Mouse (Mus musculus): Measurements from ENCODE around the gene Ccdc172. TPM values are rescaled to one million over a fixed set of nuclear protein-coding genes. Genes with fewer than 3 reads are reported as not detected.

The Ccdc172 gene
- total RNA-seq, 2 experiments from 2014 or later, result not detected

DNA sequence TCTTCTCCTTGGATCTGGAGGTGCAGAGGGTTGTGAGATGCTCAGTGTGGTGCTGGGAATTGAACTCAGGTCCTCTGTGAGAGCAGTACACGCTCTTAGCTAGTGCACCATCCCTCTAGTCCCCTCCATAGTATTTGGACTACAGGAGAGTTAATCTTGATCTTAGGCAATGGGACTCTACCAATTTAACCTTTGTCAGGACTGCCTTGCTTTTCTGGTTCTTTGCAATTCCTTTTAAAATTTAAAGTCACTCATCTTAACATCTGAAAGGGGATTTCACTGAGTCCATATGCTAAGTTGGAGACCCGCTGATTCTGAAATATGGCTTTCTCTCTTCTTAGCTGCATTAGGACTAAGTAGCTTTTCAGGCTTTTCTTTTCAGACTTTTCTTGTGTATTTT is 59.8 kb downstream of the Ccdc172 start:
- DNase-seq (ENCODE audit: low spot score in 2 of 2), result no peak

DNA sequence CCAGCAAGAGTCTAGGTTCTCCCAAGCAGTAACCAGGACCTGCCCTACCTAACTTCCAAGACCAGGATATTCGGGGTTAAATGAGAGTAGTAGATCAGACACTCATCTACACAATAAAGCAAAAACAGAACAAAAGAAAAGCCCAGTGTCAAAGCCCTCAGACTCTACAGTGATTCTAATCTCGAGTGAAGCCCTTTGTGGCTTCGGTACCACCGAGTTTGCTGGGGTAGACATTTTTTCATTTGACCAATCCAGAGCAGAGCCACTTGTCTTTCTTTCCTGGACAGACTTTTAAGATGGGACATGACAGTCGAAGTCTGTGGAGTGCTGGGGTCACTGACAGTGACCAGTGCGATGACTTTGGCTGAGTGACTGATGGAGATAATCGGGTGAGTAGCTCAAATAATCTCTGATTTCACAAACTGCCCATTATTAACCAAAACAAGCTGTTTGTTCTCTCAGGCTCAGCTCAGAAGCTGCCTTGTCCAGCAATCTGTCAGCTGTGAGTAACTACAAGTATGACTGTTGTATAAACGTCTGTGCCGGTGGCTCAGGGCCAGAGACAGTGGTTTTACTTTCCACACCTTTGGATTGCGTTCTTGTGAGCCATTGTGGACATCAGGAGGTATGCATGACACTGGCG is 60.8 kb downstream of the Ccdc172 start:
- DNase-seq (ENCODE audit: low spot score in 2 of 2), result peak in 1 of 2 experiments; percentile 10

DNA sequence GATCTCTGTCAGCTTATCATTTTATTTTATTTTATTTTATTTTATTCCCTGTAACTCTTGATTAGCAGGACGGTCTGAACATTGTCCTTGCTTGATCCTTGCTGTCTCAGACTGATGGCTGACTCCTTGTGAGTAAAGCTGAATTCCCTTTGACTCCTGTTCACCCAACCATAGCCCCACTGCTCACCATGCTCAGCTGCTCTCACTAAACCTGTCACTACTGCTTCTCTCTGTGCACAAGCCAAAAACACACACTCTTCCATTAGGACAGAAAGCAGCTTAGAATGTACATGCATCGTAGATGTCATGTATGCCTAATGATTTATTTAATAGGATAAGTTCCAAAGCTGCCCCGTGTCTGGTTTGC is 61.3 kb downstream of the Ccdc172 start:
- DNase-seq (ENCODE audit: low spot score in 2 of 2), result no peak

DNA sequence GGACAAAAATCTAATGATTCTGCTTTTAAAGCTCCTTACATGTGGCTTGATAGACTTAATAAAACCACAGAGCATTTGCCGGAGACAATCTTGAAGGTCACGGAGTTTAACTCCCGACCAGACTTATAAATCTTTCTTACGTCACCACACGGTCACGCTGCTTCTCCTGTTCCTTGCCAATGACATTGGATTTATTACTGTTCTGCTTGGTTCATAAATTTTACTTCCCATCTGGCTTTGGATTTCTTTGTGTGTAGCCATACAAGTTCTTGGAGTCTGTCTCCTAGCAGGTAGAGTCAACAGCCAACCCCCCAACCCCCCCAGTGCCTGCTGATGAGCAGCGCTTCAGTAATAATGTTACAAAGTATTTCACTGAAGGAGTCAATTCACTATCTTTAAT is 70.2 kb downstream of the Ccdc172 start:
- DNase-seq (ENCODE audit: low spot score in 2 of 2), result no peak

DNA sequence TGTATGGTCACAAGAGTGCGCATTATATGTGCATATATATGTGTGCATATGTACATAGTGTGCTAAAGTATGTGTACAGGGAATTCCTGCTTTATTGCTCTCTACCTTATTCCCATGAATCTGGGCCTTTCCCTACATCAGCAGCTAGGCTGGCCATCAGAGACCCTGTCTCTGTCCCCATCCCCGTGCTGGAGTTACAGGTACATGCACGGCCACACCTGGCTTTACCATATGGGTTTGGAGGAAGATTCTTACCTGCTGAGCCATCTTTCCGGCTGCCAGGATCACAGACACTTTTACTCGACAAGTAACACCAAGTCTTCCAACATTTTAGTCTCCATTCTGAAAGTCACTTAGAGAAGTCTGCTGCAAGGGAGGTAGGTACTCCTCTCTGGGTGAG is 71.2 kb downstream of the Ccdc172 start:
- DNase-seq (ENCODE audit: low spot score in 2 of 2), result no peak

DNA sequence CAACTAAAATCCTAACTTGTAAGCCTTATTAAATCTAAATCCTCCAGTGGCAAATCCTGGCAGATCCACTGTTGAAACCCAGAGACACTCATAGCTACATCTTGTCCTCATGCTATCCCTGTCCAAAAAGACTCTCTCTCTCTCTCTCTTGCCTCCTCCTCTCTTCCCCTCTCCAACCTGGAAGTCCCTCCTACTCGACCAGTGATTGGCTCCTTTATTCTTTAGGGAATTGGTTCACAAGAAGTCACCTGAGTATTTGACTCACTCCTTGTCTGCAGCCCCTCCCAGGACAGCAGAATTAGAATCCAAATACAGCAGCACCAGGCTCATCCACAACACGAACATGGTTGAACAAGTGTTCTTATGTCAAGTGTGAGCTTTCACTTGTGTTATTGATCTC is 74.3 kb downstream of the Ccdc172 start:
- no peak for DNase-seq (ENCODE audit: low spot score in 2 of 2)

DNA sequence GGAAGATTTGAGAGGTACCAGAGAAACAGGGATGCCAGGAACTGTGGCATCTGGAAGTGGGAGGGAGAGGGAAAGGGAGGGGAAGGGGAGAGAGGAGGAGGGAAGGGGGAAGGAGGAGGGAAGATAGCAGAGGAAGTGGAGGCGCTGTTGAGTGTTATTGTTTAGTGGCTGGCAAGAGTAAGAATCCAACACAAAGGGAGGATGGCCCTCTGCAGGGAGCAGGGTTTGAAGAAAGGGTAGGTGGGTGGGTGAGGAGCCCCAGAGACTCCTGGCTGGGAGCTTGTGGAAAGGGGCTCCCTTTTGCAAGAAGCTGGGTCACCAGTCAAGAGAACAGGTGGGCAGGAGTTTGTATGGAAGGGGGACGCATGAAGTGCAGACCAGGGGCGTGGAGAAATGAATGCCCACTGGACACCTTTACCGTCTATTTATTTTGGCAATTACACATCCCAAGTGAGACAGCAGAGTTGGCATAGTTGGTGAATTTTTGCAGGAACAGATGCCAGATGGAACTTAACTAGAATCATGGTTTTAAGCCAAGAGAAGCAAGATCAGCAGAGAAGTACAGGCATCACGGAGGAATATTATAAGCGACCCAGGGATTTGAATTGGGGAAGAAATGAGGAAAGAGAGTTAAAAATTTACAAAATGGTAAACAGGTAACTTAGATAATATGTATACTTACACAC is 78.6 kb downstream of the Ccdc172 start:
- peak in 1 of 2 experiments; percentile 45 for DNase-seq (ENCODE audit: low spot score in 2 of 2)

DNA sequence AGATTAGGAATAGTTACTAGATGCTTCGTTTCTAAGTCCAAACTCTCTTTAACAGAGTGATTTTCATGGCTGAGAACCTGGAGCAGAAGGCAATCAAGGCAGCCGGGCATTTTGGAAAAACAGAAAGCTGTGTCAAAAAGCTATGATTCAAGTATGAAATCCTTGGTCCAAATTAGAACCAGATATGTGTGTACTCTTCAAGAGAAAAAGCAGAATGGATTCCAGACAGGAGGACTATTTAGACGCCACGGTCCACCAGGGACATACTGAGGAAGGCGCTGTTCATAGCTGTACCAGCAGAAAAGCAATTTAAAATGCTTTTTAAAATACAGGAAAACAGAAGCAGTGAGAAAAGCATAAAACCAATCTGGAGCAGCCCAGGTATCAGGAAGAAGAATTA is 88.6 kb downstream of the Ccdc172 start:
- no peak for DNase-seq (ENCODE audit: low spot score in 2 of 2)

Other genes with a start within 250 kb of the Ccdc172 start
- 10 to 100 TPM; 45.8 to 51.6 TPM for gene Gfra1, start 56.1 kb upstream of the Ccdc172 start, total RNA-seq (2021)
- gene Pnlip, start 140.5 kb downstream of the Ccdc172 start, total RNA-seq (2021), result 1 to 10 TPM; 2.0 to 2.2 TPM
- gene Pnliprp1, start 216.9 kb downstream of the Ccdc172 start, total RNA-seq (2021), result not detected
- not detected for gene Pnliprp2, start 247.7 kb downstream of the Ccdc172 start, total RNA-seq (2021)

Data from layer of hippocampus, postnatal 14 days (tissue).